Mouse (Mus musculus) stomach, adult 2 months (tissue): ENCODE results near the gene Crcp. TPM values are rescaled to one million over a fixed set of nuclear protein-coding genes. Genes with fewer than 3 reads are reported as not detected.

Source experiments
- polyA plus RNA-seq: library from polyadenylated mRNA; depleted of rRNA; stranded (reverse); fragments of >200 nt; gene quantifications from 2 replicates; pipeline ENCODE4 v1.2.3, GENCODE M21; 2012; rRNA removed

Gene Crcp
- polyA plus RNA-seq, result 2.5 and 2.9 TPM in 2 replicates

DNA sequence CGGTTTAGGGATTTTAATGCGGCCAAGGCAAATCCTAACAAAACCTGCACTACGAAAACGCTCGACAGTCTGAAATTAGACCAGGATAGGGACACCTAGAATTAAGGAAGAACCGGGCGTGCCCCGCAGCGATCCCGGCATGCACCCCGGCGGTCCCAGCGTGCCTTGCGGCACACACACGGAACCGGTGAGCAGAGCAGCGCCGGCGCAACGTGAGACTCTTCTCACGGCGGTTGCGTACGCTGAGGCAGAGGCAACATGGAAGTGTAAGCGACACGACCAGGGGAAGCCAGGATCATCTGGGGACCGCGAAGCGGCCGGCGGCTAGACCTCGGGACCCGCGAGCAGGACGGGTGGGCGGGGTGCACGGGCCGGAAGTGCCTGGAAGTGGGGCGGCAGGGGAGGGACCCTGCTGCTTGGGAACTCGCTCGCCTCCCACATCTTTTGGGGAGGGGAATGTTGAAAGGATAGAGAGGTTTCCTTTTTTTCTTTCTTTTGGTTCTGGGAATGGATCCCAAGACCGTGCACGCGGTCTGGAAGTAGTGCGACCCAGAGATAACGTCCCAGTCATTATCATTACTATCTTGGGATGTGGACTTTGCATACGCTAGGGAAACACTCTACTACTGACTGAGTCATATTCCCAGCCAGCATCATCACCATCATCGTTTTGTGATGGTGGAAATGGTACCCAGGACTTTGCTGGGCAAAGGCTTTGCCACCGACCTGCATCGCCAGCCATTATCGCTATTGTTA lies at the start of gene Crcp, which contains the start of gene Asl:
Gene Crcp (plus strand): TSS at position 149 of the 756 bp plus-strand sequence.
Gene Asl (minus strand): TSS at position 106 of the 756 bp plus-strand sequence.

DNA sequence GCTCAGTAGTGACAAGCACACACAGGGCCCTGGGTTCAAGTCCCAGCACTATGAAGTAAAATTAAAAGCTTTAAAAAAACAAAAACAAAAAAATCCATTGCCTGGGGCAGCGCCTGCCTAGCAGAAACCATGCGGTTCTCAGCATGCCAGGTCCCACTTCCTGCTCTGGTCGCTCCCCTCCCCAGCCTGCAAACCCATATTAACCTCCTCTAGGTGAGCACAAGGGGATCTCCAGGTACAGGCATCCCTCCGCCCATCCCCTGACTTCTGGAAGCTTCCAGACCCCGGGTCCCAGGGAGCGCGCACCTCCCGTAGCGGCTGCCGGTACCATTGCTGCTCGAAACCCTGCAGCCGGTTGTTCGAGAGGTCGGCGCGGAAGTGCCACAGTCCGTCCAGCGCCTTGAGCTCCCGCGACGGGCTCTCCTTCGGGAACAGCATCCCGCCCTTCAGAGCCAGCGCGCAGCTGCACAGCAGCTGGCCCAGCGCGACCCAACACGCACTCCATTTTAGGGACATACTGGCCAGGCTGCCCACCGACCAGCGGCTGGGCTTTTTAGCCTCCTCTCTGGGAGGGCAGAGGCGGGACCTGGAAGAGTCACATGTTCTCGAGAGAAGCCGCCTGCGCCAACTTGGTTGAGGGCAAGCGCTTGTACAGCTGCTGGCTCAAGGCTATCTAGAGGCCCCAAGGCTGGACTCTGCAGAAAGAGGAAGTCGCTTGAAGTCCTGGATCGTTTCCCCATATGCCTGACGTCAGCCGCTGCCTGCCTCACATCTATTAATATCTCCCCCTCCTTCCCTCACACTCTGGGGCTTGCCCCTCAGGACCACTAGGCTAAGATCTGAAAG lies 26.6 kb upstream of the Crcp start, which contains the start of gene Gusb:
Gene Gusb (minus strand): TSS at position 749 of the 846 bp plus-strand sequence.

DNA sequence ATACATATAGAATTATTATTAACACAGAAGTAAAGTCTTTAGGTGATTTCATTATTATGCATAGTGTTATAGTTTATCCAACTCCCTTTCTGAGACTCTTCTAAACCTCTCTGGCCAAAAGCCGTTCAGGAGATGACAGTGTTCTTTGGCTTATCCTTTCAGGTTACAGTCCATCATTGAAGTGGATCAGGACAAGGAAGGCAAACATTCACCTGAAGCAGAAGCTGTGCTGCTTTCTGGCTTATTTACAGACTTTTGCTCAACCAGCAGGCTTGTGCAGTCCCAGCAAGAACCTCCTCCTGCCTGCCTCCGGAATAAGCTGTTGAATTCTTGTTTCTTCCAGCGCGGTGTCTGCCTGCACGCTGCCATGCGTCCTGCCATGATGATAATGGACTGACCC lies 43.9 kb downstream of the Crcp start, which contains the start of gene Tpst1:
Gene Tpst1 (plus strand): TSS at position 301 of the 400 bp plus-strand sequence.

Other genes starting within 250 kb of the Crcp start
- gene Psph, start 241.8 kb upstream of the Crcp start, polyA plus RNA-seq, result 11.9 and 13.8 TPM in 2 replicates
- gene Sumf2, start 182.3 kb upstream of the Crcp start, polyA plus RNA-seq, result 5.2 and 5.6 TPM in 2 replicates
- gene Chchd2, start 141.8 kb upstream of the Crcp start, polyA plus RNA-seq, result 1,057 and 2,189 TPM in 2 replicates
- 0.40 and 0.51 TPM in 2 replicates for gene Zbed5, start 133.6 kb upstream of the Crcp start, polyA plus RNA-seq
- gene Phkg1, start 130.7 kb upstream of the Crcp start, polyA plus RNA-seq, result 0.41 and 0.74 TPM in 2 replicates
- 3.4 and 4.2 TPM in 2 replicates for gene Nupr1l, start 120.8 kb upstream of the Crcp start, polyA plus RNA-seq
- gene Vkorc1l1, start 87.3 kb upstream of the Crcp start, polyA plus RNA-seq, result 3.9 and 6.9 TPM in 2 replicates
- gene Gusb, start 26.2 kb upstream of the Crcp start, polyA plus RNA-seq, result 9.3 and 9.4 TPM in 2 replicates
- 11.9 and 15.0 TPM in 2 replicates for gene Asl, start within 50 bp of the Crcp start, polyA plus RNA-seq
- 6.8 and 7.0 TPM in 2 replicates for gene Tpst1, start 44.0 kb downstream of the Crcp start, polyA plus RNA-seq
- 1.4 and 2.8 TPM in 2 replicates for gene Kctd7, start 115.6 kb downstream of the Crcp start, polyA plus RNA-seq
- 13.9 and 14.9 TPM in 2 replicates for gene Rabgef1, start 142.5 kb downstream of the Crcp start, polyA plus RNA-seq
- gene Tmem248, start 187.8 kb downstream of the Crcp start, polyA plus RNA-seq, result 16.6 and 20.0 TPM in 2 replicates
- gene Sbds, start 226.2 kb downstream of the Crcp start, polyA plus RNA-seq, result 12.9 and 15.0 TPM in 2 replicates
- 2.2 and 2.7 TPM in 2 replicates for gene Tyw1, start 226.3 kb downstream of the Crcp start, polyA plus RNA-seq